Mouse (Mus musculus): ENCODE measurements around the gene Spp2. TPM values are rescaled to one million over a fixed set of nuclear protein-coding genes. Genes with fewer than 3 reads are reported as not detected.
A peak's percentile ranks its signal among the peaks of the same experiment; 100 is the strongest.

Spp2 gene
- total RNA-seq (2015), result not detected in 2 replicates
- not detected in 2 replicates for total RNA-seq (2017)

DNA sequence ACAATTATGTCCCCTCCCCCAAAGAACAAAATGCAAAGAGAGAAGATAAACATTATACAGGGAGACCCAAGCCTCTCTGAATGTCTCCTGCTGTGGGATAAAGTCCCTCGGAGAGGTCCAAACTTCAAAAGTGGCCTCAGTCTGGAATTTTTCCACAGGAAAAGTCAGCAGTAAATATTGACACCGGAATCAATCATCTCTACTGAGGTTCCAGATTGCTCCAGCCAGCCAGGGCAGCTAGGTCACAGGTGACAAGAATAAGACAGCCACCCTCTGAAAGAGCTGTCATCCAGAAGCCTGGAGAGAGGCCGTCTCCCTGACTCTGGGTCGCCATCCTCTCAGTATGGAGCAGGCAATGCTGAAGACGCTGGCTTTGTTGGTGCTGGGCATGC, at the start of gene Spp2:
Gene Spp2 (plus strand): TSS at position 155 of the 392 bp plus-strand sequence.
- ATAC-seq (replicated peaks; ENCODE audit: poor library complexity), result no peak

DNA sequence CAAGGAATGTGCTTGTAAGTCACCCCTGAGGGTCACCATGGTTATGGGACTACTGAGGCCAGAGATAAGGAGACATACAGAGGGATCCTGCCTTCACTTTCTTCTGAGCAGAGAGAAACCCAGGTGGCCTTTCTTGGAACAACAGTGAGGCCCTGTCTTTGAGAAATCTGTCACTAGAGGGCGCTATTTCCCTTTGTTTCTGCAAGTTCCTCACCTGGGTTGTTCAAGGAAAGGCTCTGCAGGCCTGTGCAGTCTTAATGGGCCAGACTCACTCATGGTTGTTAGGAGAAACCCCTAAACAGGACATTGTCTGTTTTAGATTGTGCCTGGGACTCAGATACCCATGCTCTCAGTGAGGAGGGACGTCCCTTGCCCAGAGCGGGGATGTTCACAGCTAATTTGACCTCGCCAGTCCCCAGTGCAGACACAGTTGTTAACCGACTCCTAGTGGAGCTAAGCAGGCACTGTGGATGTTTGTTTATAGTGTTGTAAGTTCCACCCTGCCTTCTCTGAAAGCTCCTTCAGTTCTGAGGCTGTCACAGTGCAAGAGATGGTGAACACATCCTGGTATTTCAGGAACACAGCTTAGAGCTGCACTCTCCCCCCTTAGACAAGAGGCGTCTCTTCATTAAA, 49.2 kb upstream of the Spp2 start:
- peak; percentile 76 for ATAC-seq (replicated peaks; ENCODE audit: poor library complexity)

DNA sequence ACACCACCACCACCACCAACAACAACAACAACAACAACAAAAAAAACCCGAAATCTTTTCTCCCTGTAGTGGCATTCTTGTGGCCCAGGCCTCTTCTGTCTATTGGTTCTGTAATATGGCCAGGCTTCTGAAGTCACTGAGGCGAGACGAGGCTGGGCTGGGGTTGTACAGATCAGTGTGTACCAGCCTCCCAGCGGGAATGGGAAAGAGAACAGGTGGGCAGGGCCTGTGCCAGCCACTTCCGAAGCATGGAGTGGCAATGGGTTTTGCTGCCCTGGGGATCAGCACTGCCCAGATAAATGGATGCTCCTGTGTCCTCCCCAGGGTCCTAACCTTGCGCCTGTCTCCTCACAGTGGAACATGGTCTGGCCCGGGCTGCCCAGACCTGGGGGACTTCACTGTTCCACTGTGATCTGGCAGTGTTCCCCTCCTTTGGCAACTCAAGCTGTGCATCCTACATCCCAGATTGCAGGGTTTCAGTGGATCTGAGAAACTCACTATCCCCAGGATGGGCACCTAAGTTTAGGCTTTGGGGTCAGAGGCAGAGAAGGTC, 48.6 kb upstream of the Spp2 start:
- ATAC-seq (replicated peaks; ENCODE audit: poor library complexity), result no peak

DNA sequence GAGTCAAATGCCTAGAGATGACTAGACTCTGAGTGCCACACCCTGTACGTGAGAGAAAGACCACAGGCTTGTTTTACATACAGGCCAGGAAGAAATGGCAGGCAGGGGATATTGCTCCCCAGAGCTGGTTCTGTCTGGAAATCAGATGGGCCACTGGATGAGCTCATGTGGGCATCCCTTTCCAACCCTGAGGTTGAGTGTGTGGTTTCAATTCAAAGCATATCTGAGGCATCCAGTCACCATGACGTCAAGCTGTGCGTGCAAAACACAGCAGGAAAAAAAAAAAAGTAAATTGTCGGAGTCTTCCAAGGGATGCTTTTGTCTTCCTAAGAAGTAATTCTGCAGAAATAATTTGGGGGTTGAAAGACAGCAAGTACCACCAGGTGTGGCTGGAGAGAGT, 45.7 kb upstream of the Spp2 start:
- ATAC-seq (replicated peaks; ENCODE audit: poor library complexity), result no peak

DNA sequence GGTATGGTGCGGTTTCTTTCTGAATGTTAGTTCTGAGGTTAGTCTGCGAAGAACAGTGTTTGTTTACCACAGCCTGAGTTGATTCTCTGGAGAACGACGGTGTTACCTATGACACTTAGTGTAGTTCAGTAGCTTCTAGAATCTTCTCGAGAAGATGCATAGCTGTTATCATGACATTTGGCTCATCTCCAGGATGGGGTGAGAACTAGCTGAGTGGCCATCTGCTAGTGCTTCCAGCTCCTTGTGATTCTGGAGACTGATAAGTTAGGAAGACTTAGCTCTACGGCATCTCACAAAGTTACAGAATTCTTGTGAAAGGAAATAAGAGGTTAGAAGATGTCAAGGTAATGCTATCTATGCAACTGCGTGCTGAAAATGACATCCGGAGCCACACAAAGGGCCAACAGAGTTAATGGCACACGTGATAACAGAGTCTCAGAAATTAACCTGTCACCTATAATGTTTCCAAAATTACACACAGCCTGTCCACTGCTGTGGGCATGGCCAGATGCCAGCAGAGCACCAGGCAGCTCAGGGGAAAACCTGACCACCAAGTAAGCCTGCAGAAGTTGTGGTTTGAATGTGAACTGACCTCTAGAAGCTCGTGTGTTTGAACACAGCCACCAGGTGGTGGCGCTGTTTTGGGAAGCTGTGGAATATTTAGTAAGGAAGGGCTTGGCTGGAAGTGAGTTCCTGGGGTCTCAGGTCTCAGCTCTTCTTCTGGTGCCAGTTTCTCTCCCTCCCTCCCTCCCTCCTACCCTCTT, 39.7 kb upstream of the Spp2 start:
- ATAC-seq (replicated peaks; ENCODE audit: poor library complexity), result no peak

DNA sequence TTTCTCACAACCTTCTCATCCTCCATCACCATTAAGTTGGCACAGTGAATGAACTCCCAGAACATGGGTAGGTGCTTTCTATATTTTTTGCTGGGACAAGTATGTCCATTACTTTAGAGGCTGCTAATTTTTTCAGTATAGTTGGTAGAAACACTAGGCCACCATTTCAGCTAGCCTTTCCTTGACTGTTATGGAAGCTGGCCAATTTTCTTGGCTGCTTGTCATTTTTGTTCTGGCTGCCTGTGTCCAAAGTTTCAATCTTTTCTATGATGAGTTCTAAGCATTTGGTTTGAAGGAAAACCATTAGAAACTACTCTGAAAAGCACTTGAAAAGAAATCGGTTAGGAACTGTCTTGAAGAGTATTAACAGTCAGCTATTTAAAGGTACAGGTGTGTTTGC, 28.3 kb upstream of the Spp2 start:
- no peak for ATAC-seq (replicated peaks; ENCODE audit: poor library complexity)

DNA sequence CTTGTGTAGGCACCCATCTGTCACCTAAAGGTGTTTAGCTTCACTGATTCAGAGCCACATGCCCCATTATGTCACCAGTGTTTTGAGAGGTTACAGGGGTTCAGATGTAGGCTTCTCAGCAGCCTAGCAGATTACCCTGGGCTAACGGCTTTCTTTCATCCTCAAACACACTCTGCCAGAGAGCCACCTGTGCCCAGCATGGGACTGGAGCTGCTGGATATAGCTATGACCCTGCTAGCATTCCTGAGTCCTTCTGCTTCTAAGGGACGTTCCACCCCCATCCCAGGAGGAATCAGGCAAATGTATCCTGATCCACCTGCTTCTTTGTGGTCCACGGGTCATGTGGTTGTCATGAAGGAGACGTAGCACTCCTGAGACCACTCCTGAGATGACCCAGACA, 15.1 kb upstream of the Spp2 start:
- no peak for ATAC-seq (replicated peaks; ENCODE audit: poor library complexity)

DNA sequence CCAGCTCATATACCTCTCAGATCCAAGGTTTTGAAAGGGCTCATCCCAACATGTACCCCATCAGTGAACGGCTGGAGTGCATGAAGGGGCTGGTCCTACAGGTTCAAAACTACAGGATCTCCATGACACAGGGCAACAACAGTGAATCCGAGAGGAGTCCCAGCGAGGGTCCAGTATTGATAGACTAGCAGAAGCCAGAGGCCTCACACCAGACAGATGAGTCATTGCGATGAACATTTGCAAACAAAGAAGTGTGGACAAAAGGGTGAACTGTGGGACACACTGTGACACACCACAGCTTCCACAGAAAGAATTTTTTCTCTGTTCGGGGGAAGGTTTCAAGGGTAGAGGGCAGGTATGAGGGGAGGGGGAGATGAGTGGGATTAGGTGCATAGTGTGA, 13.4 kb upstream of the Spp2 start:
- ATAC-seq (replicated peaks; ENCODE audit: poor library complexity), result no peak

DNA sequence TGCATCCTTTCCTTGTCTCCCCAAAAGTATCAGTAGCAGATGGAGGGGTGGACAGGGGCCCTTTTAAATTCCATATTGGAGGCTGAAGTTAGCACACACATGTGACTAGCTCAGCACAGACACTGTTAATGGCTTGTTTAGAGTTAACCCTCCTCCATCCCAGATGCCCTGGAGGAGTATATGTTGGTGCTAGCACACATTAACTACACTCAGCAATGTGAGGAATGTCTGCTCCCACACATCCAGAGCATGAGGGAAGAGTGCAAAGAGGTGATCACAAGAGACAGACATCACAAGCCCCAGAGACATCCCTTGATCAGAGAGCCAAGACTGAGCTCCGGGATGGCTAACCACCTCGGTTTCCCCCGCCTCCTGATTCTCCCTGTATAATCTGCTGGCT, 3.4 kb upstream of the Spp2 start:
- no peak for ATAC-seq (replicated peaks; ENCODE audit: poor library complexity)

DNA sequence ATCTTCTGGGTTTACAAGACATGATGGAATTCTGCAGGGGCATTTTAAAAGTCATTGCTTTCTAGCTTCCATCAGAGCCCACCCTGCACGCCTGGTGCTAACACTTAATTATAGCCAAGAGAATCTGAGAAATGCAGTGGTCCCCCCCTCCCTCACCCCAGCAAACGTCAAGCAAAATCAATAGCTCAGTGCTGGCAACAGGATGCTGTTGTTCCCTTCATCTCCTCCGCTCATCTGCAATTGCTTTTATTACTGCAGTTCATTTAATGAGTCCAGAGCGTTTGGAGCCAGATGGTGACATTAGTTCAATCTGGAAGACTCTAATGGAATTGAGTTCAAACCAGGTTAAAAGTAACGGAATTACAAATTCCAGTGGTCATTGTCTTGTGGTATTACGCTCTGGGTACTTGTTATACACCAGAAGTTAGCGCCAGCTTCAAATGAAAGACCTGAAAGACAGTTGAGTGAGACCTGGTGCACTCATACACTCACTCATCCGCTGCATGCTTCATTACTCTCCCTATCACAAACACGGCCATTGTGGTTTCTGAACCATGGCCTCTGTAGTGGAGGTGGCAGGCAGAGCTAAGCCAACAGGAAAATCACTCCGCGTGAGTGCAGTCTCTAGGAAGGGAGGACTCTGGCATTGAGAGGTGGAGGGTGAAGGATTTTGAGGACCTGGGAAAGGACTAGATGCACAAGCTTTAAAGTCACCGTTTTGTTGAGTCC, 519 bp upstream of the Spp2 start:
- ATAC-seq (replicated peaks; ENCODE audit: poor library complexity), result no peak

DNA sequence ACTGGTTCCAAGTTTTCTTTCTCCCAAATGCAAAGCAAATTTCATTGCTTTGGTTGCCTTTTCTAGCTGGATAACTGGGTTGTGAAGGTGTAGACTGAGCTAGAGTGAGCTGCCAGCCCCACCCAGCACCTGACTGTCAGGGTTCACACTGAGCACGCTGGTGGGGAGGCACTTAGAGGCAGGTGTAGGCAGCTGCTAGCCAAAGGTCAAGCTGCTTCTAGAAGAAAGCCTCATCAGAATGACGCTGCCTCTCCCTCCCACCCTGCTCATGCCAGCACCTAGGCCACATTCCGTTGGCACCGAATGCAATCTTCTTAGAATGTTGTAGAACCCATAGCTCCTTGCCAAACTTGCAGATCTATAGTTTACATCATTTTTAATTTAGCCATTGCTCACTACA, 1.6 kb downstream of the Spp2 start:
- no peak for ATAC-seq (replicated peaks; ENCODE audit: poor library complexity)

DNA sequence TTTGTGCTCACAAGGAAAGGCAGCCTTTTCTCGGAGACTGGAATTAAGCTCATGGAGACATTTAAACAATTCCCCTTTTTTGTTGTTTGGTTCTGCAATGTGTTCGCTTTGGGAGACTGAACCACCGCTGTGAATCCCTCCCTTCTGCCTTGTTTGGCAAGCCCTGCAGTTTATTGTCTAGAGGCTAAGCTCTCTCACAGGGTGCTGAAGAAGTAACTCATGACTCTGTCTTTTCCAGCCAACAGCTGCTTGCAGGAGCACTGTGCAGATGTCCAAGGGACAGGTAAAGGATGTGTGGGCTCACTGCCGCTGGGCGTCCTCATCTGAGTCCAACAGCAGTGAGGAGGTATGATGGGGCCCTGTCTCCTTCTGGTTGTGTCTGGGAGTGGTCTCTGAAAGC, 5.3 kb downstream of the Spp2 start:
- ATAC-seq (replicated peaks; ENCODE audit: poor library complexity), result no peak

DNA sequence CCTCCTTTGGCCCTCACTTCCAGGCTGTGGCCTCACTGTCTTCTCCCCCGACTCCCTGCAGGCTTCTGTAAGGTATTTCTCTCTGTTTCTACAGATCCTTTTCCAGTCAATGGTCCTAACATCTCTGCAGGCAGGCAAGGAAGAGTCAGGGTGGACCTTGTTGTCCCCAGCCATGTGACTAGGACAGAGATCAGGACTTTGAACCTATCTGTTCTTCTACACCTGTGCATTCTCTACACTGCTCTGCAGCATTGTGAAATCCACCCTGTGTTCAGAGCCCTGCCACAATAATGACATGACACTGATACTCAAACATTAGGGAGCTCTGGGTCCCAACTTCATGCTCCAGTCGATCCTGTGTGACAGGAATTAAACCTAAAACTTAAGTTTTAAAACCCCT, 12.2 kb downstream of the Spp2 start:
- no peak for ATAC-seq (replicated peaks; ENCODE audit: poor library complexity)

DNA sequence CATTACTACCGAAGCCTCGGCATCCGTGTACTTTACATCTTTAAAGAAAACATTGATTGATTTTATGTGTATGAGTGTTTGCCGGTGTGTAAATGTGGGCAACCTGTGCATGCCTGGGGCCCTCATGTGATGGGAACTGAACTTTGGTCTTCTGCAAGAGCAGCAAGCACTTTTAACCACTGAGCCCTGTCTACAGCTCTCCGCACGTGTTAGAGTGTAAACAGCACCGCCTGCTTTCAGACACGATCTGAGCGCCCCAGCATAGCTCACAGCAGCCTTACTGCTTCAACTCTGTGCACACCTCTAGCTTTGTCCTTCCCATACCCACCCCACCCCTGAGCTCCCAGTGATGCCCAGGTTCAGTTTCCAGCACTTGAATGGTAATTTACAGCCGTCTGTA, 15.3 kb downstream of the Spp2 start:
- ATAC-seq (replicated peaks; ENCODE audit: poor library complexity), result no peak

DNA sequence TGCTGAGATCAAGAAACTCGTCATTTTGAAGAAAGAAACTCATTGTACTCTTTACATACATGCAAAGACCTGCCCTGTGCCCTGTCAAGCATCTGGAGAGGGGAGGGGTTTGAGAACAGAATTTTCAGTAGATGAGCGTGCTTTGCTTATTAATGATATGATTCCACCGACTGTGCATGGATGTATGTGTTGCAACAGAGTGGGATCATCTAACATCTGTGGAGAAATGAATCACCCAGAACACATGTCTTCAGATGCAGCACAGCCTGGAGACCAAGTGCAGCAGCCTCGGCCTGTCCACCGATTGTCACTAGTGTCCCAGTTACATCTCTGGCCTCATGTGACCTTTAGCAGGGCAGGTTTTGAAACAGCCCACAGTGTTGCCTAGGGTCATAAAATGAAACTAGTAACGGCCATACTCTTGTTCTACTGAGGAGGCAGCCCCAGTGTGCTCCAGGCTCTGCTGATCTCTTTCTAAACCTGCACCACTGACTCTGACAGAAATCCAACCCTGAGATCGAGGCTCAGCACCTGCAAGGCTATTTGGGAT, 16.2 kb downstream of the Spp2 start:
- ATAC-seq (replicated peaks; ENCODE audit: poor library complexity), result no peak

DNA sequence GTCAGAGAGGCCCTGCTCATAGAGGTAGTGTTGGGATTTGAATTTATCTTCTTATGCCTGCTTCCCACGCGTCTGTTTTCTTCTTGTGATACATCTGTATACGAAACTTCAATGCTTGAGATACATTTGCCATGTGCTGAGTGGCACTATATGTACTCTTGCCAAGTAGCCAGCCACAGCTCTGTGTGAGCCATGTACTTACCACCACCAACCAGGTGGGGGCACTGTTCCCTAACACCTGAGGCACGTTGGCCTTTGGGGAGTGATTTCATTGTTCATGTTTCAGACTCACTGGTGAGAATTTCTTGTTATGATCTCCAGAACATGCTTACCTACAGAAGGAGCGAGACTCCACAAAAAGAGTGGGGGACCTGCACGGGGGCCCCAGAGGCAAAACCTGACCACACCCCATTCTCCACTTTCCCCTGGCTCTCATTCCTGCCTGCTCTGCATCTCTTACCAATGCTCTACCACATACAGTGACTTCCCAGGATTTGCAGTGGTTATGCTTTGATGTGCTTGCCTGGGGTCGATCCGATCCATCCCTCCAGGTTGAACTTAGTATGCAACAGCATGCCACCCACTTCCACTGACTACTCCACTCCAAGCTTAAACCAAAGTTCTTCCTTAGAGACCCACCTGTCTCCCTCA, 18.0 kb downstream of the Spp2 start:
- peak; percentile 96 for ATAC-seq (replicated peaks; ENCODE audit: poor library complexity)

DNA sequence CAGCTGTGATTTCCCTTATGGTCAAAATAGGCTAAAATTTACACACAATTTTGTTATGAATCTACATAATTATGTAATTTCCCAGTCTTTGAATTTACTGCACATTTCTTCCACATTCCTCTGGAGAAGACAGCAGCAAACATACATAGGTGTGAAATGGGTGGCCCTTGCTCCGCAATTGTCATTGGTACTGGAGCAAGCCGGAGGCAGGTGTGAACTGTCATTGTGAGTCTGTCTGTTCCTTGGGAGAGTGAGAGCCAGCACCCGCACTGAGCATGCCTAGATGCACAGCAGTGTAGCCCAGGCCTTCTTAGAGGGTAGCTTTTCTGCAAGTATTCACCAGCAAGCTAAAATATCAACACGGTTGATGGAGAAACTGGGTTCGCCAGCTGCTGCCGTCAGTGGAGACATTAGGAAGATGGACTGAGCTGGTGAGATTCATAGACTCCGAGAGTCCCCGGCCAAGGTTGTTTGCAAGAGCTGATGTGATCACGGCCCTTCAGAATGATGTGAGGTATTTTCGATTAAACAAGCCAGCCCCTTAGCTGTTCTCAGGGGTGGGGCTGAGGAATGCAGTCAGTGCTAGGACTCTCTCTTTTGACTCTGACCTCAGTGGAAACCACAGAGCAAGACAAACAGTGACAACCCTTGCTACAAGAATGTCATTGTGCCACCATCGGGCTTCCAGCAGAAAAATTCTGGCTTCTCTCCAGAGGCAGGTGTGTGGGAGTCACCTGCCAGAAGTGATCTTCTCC, 21.4 kb downstream of the Spp2 start:
- ATAC-seq (replicated peaks; ENCODE audit: poor library complexity), result no peak

DNA sequence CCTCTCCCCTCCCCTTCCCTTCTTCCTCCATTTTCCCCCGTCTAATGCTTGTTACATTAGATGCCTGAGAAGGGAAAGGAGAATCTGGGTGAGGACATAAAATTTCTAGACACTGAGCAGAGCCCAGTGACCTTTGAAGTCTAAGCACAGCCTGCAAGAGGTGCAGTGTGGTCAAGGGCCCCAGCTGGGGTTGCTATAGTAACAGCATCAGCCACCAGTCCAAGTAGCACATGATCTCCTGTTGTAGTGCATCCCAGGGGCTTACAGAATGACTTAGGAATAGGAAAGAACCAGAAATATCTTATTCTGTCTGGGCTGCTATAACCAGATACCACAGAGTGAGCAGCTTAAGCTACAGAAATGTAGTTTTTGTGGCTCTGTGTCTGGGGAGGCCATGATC, 22.7 kb downstream of the Spp2 start:
- no peak for ATAC-seq (replicated peaks; ENCODE audit: poor library complexity)

DNA sequence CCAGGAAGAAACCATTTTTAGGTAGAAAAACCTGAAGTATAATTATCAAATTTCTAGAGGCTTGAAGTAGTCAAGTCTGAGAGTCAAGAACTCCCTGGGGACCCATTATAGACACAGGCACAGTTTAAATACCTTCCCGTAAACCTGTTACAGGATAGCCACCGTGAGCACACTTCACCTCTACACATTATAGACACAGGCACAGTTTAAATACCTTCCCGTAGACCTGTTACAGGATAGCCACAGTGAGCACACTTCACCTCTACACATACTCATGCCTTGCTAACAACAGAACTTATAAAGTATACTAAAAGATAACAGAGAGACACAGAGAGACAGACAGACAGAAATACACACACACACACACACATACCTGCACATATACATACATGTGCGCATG, 24.5 kb downstream of the Spp2 start:
- no peak for ATAC-seq (replicated peaks; ENCODE audit: poor library complexity)

DNA sequence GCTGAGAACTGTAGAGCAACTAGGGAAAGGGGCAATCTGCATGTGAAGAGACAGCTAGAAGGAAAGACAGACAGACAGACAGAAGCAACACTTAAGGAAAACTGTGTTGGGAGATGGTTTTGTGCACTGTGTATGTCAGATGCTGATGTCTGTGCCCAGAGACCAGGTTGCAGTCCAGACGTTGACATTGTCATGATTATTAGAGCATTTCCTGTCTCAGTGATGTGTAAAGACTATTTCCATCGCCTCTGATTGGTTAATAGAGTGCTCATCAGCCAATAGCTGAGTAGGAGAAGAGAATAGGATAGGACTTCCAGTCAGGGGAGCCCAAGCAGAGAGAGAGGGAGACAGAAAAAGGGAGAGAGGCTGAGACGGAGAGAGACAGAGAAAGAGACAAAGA, 25.8 kb downstream of the Spp2 start:
- no peak for ATAC-seq (replicated peaks; ENCODE audit: poor library complexity)
